Mouse (Mus musculus) ES-Bruce4 (cell line): Measurements from ENCODE around the gene Adprhl1. TPM values are rescaled to one million over a fixed set of nuclear protein-coding genes. Genes with fewer than 3 reads are reported as not detected.

ENCODE experiments used
- H3K27ac ChIP-seq: 2 replicates; pipeline ENCODE4 v1.5.1; 2012; ENCODE audit warnings: low read length, inconsistent platforms; ENCODE audit not compliant: insufficient read depth
- H3K27me3 ChIP-seq: 2 replicates; pipeline ENCODE4 v1.6.1; 2012; ENCODE audit warnings: mild to moderate bottlenecking, low read length, inconsistent platforms; ENCODE audit not compliant: control insufficient read depth, poor library complexity, insufficient read depth, severe bottlenecking
- H3K36me3 ChIP-seq: 2 replicates; pipeline ENCODE4 v1.6.1; 2012; ENCODE audit warnings: inconsistent platforms, mild to moderate bottlenecking, low read length, moderate library complexity; ENCODE audit not compliant: control insufficient read depth, poor library complexity, insufficient read depth, severe bottlenecking
- H3K4me1 ChIP-seq: one replicate; pipeline ENCODE4 v1.8.1; 2011; ENCODE audit warnings: low read length; ENCODE audit not compliant: control insufficient read depth, insufficient read depth
- H3K4me3 ChIP-seq: 2 replicates; pipeline ENCODE4 v1.5.1; 2011; ENCODE audit warnings: low read depth, mild to moderate bottlenecking, low read length
- H3K9ac ChIP-seq: 2 replicates; pipeline ENCODE4 v1.6.1; 2012; ENCODE audit warnings: low read depth, mild to moderate bottlenecking, inconsistent platforms; ENCODE audit not compliant: poor library complexity, severe bottlenecking
- H3K9me3 ChIP-seq: replicated peaks from 2 replicates; pipeline ENCODE4 v1.6.1; 2012; ENCODE audit warnings: mild to moderate bottlenecking, low read length, inconsistent platforms; ENCODE audit not compliant: control insufficient read depth, poor library complexity, insufficient read depth, severe bottlenecking
- CTCF ChIP-seq: IDR thresholded peaks from one replicate; pipeline ENCODE4 v1.8.1; 2011; ENCODE audit warnings: low read depth, low read length
- EP300 ChIP-seq: IDR thresholded peaks from 2 replicates; pipeline ENCODE4 v1.6.1; 2011; ENCODE audit warnings: low read depth, low read length; ENCODE audit not compliant: insufficient read depth
- POLR2A ChIP-seq: IDR thresholded peaks from one replicate; pipeline ENCODE4 v1.8.1; 2011; ENCODE audit warnings: low read length; ENCODE audit not compliant: insufficient read depth
- polyA plus RNA-seq: library from polyadenylated mRNA; stranded (reverse); fragments of >200 nt; gene quantifications from 2 replicates; pipeline ENCODE4 v1.2.4, GENCODE M21; 2011; ENCODE audit warnings: low read depth; ENCODE audit not compliant: missing spikeins, insufficient read depth, insufficient read length

Adprhl1 gene
- polyA plus RNA-seq, 1 experiment = not detected

DNA sequence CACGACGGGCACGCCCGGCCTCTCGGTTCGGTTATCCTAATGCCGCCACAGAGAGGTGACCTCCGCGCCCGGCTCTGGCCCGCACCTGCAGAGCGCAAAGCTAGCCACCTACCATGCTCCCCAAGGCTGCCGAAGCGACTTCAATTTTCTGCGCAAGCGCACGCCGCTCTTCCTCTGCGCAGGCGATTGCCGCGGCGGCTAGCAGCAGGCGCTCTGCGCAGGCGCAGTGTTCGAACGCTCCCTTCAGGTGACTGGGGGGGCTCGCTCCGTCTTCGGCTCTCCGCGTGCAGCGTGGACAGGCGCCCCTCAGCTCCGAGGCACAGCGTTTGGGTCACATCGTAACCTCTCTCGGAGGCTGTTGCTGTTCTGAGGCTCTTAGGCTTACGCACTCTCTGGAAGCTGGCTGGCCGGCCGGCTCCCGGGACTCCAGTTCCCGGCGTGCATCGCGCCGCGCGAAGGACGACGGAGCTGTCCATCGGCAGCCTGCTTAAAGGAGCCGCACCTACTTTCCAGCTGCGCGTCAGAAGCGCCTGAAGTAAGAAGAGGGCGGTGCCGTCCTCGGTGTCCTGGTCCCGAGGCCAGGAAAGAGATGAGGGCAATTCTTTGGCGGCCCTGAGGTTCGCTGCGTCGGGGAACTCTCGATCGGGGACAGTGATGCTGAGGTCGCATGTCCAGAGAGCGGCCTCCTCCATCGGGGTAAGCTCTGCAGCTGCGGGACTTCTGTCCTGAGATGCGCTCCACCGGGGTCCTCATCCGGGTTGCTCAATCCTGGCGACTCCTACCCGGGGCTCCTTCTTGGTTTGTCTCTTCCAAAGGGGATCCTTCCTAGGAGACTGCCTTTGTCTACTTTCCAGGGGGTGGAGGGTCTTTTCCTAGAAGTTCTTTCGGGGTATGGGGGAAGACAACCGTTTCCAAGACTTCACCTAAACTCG lies 34.0 kb upstream of the Adprhl1 start, which contains the start of the genes Dcun1d2 and Tmco3:
Gene Dcun1d2 (minus strand): TSS at position 440 of the 932 bp plus-strand sequence.
Gene Tmco3 (plus strand): TSS at position 499 of the 932 bp plus-strand sequence.
- H3K9me3 ChIP-seq = no peaks in the 10 kb centered on the region; the same call in 1 of the 2 replicates
- H3K9ac ChIP-seq = peak within 1 kb of the TSS; percentile 60
- H3K36me3 ChIP-seq = no peaks in the 10 kb centered on the region
- H3K27ac ChIP-seq = peak within 1 kb of the TSS; percentile 10; the same call in 1 of the 2 replicates
- peaks cover 2% of the 10 kb centered on the region for H3K4me1 ChIP-seq
- no peaks in the 10 kb centered on the region for H3K27me3 ChIP-seq
- peak within 1 kb of the TSS; percentile 78 for H3K4me3 ChIP-seq
- TF ChIP-seq POLR2A (peak; percentile 75), EP300 (no peak), CTCF (no peak)

DNA sequence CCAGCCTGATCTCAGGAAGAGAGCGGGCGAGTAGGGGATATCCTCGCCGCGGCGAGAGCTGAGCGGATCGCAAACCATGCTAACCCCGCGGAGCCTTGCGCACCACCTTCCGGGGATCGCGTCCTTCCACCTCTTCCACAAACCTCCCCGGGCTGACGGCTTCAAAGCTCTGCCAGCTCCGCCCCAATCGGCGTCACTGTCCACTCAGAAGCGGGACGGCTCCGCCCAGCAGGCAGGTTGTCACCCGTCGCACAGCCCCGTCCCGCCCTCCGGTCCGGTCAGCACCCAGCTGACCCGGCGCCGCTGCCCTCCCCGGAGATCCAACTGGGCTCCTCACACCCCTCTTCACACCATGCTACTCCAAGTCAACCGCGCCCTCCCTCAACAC lies 33.3 kb upstream of the Adprhl1 start:
- Histone ChIP-seq H3K4me3 (peak overlapping the region; percentile 78), H3K36me3 (no peaks in the 10 kb centered on the region), H3K4me1 (peaks cover 2% of the 10 kb centered on the region), H3K27ac (no peak overlapping the region), H3K27me3 (no peaks in the 10 kb centered on the region), H3K9ac (peak overlapping the region; percentile 60), H3K9me3 (no peaks in the 10 kb centered on the region; the same call in 1 of the 2 replicates)
- TF ChIP-seq CTCF = no peak
- no peak for TF ChIP-seq EP300
- TF ChIP-seq POLR2A = no peak

DNA sequence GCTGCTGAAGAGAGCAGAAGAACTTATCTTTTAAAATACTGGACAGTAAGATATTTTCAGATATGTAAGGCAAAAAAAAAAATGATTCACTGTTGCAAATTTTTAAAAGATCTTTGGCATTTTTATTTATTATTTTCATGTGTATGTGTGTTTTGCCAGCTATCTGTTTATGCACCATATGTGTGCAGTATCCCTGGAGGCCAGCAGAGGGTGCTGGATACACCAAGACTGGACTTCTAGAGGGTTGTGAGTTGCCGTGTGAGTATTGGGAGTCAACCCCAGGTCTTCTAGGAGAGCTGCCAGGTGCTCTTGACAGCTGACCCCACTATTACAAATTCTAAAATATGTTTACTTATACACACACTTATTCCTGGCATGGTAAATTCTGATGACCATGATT lies 29.2 kb upstream of the Adprhl1 start:
- no peak overlapping the region for H3K9ac ChIP-seq
- H3K36me3 ChIP-seq = no peaks in the 10 kb centered on the region
- no peaks in the 10 kb centered on the region for H3K4me1 ChIP-seq
- no peak overlapping the region for H3K27ac ChIP-seq
- no peak overlapping the region for H3K4me3 ChIP-seq
- H3K9me3 ChIP-seq = no peaks in the 10 kb centered on the region; the same call in 1 of the 2 replicates
- TF ChIP-seq CTCF = peak; percentile 4
- TF ChIP-seq POLR2A = no peak
- H3K27me3 ChIP-seq = no peaks in the 10 kb centered on the region

DNA sequence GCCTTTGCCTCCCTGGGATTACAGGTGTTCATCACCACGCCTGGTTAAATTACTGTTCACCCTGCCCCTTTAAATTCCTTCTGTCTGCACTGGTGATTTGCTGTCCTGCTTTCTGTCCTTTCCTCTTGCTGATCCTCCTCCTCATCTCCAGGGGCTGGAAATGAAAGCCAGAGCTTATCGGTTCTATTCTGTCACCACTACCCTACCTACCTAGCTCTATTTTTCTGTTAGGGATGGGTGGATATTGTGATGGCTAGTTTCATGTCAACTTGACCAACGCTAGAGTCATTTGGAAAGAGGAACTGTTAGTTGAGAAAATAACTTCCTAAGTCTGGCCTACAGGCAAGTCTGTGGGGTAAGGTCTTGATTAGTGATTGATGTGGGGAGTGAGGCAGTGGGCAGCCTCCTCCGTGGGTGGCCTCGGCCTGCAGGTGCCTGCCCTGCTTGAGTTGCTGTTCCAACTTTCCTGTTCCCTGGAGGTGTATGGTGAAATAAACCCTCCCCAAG lies 23.0 kb upstream of the Adprhl1 start:
- H3K36me3 ChIP-seq = no peaks in the 10 kb centered on the region

DNA sequence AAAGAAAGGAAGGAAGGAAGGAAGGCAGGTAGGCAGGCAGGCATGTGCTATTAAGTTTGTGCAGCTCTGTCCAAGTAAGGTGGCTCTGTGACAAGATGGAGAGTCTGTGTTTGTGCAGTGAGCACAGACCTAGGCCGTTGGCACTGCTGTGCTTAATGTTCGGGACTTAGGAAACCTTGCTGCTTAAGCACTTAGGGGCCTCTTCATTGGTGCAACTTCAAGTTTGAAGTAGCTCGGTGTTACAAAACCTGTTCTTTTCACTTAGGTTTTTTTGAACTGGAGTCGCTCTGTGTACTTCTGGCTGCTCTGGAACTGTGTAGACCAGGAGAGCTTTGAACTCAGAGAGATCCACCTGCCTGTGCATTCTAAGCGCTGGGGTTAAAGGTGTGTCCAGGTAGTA lies 18.9 kb upstream of the Adprhl1 start:
- Histone ChIP-seq H3K4me3 (no peak overlapping the region), H3K9me3 (no peaks in the 10 kb centered on the region), H3K9ac (no peak overlapping the region), H3K27me3 (no peaks in the 10 kb centered on the region), H3K4me1 (no peaks in the 10 kb centered on the region), H3K36me3 (no peaks in the 10 kb centered on the region), H3K27ac (no peak overlapping the region)
- TF ChIP-seq EP300 (no peak), POLR2A (no peak), CTCF (no peak)

More for the DNA sequence above, 23.0 kb upstream of the Adprhl1 start:
- Histone ChIP-seq H3K4me1 (no peaks in the 10 kb centered on the region), H3K4me3 (no peak overlapping the region), H3K9ac (no peak overlapping the region), H3K27me3 (no peaks in the 10 kb centered on the region), H3K9me3 (no peaks in the 10 kb centered on the region), H3K27ac (no peak overlapping the region)
- TF ChIP-seq EP300 (no peak), POLR2A (no peak), CTCF (no peak)

DNA sequence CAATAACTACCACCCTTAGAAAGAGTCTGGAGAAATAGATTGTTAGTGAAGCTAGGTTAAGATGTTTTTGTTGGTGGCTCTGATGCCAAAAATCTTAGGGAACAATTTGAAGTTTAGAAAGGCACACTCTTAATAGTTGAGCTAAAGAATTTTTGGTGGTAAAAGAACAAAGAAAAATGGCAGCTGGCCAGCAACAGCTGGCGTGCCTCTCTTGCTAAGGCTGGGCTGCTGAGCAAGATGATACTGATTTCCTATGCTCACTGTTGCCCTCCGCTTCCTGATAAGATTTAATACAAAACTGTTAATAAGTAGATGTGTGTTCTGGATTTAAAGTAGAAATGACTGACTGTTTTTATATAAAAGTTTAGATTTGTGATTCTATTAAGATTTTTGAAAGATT lies 13.6 kb upstream of the Adprhl1 start:
- Histone ChIP-seq H3K27me3 (no peaks in the 10 kb centered on the region), H3K9ac (no peak overlapping the region), H3K36me3 (no peaks in the 10 kb centered on the region), H3K4me1 (no peaks in the 10 kb centered on the region), H3K27ac (no peak overlapping the region), H3K4me3 (no peak overlapping the region), H3K9me3 (no peaks in the 10 kb centered on the region)
- TF ChIP-seq CTCF (no peak), EP300 (no peak), POLR2A (no peak)
